Mouse (Mus musculus): ENCODE results near the gene Sh3bp2. TPM values are rescaled to one million over a fixed set of nuclear protein-coding genes. Genes with fewer than 3 reads are reported as not detected.
A peak's percentile ranks its signal among the peaks of the same experiment; 100 is the strongest.

The Sh3bp2 gene
- 1 to 10 TPM; 1.1 to 1.2 TPM for total RNA-seq (2021)
- long read RNA-seq, experiment 1, result 0 reads
- long read RNA-seq, experiment 2, partial matches to known transcripts, result 0 of 1 reads
- long read RNA-seq, experiment 2, other reads (novel, unspliced or antisense), result 1 of 1 reads

GRCm38 (mm10) chr5:34525663-34526476, at the start of gene Sh3bp2:
Gene Sh3bp2 (plus strand): TSS chr5:34525838.
- peak; percentile 96 for DNase-seq

GRCm38 (mm10) chr5:34480926-34481325, 44.7 kb upstream of the Sh3bp2 start:
- DNase-seq, result no peak

GRCm38 (mm10) chr5:34485731-34486130, 39.9 kb upstream of the Sh3bp2 start:
- peak; percentile 10 for DNase-seq

GRCm38 (mm10) chr5:34487320-34488090, 38.1 kb upstream of the Sh3bp2 start:
- peak; percentile 48 for DNase-seq

- no peak for DNase-seq
Observed at GRCm38 (mm10) chr5:34488741-34489417, 36.8 kb upstream of the Sh3bp2 start.

- DNase-seq, result no peak
Observed at GRCm38 (mm10) chr5:34489418-34489787, 36.2 kb upstream of the Sh3bp2 start.

GRCm38 (mm10) chr5:34496745-34497144, 28.9 kb upstream of the Sh3bp2 start:
- no peak for DNase-seq

GRCm38 (mm10) chr5:34500886-34501285, 24.8 kb upstream of the Sh3bp2 start:
- no peak for DNase-seq

- no peak for DNase-seq
Observed at GRCm38 (mm10) chr5:34501588-34501987, 24.1 kb upstream of the Sh3bp2 start.

DNA sequence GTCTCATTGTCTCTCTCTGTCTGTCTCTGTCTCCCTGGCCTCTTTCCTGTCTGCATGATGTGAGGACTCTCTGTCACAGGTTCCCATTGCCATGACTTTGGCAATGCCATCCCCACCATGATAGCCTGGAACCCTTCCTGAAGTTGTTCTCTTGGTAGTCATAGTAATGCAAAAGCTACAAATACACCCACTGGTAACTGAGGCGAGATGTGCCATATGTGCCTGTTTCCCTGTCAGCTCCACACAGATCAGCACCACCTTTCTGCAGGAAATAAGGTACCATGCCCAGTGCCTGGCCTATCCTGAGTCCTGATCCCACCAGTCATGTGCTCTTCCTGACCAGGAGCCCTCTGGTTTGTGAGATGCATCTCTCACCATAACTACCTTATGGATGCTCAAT, 23.2 kb upstream of the Sh3bp2 start:
- DNase-seq, result no peak

DNA sequence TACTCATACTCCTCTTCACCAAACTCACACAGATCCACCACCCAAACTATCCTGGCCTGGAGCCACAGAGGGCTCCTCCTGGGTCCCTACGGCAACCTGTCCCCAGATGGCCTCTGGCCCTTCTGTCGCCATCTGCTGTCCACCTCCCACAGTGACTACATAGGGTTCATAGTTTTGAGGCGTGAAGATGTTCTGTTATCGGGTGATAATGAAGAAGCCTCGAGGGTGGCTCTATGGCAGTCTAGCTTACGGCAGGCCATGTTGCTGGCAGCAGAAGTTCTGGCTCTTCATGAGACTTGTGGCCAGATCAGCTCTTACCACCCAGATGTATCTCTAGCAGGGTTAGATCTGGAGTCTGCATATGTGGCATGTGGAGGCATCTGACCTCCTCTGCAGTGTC, 22.8 kb upstream of the Sh3bp2 start:
- DNase-seq, result no peak

DNA sequence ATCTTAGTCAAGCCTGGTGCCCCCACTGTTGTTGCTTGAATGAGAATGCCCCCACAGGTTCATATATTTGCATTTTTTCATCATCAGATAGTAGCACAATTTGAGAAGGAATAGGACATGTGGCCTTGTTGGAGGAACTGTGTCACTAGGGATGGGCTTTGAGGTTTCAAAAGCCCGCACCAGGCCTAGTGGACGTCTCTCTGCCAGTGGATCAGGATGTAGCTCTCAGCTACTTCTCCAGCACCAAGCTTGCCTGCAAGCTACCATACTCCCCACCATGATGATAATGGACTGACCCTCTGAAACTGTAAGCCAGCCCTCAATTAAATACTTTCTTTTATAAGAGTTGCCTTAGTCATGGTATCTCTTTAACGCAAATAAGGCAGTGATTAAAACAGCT, 13.2 kb upstream of the Sh3bp2 start:
- no peak for DNase-seq

DNA sequence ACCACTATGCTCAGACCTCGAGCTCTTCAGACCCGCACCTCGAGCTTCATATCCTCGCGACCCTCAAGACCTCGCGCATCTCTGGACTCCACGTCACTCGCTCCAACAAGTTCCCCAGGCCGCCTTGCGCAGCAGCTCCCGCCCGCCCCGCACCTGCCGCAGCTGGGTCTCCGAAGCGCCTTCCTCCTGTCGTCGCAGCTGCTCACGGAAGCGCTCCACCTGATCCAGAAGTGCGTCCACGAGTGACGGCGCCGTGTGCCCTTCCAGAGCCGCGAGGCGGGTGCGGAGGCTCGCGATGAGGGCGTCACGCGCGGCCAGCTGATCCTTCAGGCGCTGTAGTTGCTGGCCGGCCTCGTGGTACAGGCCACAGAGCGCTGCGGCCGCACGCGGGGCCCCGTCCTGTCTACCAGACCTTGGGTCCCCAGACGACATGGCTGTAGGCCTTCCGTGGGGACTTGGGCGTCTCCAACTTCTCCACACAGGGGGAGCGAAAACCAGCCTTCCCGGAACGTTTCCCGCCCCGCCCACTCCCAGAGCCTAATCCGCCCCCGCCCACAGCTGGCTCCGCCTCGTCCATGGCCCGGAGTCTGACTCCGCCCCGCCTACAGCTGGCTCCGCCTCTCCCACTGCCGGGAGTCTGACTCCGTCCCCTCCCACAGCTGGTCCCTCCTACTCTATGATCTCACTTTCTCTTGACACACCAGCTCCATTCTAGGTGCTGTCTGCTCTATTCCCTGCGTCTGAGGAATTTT, 12.0 kb upstream of the Sh3bp2 start, which contains the start of gene Tnip2:
Tnip2 (minus strand) TSS at position 526 of the 752 bp plus-strand sequence.
- DNase-seq, result peak; percentile 95

DNA sequence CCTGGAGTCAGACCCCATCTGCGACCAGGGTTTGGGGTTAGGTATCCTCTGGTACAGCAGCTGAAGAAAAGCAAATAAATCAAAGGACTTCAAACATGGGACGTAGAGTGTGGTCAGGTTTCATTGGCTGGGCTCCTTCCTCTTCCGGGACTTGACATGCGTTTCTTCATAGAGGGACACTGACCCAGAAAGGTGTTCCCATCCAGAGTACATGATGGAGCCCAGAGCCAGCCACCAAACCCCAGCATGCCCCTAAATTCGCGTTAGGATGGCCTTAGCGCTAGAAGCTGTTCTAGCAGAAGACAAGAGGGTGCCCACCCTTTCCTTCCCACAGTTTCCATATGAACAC, 11.4 kb upstream of the Sh3bp2 start:
- no peak for DNase-seq

DNA sequence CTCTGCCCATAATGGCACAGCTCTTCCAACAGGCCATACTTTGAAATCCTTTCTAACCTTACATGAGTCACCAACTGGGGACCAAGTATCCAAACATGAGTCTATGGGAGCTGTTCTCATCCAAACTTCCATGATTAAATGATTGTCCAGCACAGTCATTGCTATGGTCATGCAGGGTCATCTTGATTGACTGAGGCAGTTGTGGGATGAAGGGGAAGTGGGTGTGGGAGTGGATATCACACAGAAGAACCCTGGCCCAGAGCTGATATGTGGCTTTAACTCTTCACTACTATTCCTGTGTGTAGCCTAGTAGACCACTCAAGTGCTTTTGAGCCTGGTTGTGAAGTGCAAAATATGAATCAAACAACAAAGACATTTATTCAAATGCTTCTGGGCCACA, 10.5 kb upstream of the Sh3bp2 start:
- no peak for DNase-seq

- peak; percentile 47 for DNase-seq
Observed at GRCm38 (mm10) chr5:34517913-34518312, 7.7 kb upstream of the Sh3bp2 start.

GRCm38 (mm10) chr5:34519389-34519910, 6.2 kb upstream of the Sh3bp2 start:
- DNase-seq, result no peak

DNA sequence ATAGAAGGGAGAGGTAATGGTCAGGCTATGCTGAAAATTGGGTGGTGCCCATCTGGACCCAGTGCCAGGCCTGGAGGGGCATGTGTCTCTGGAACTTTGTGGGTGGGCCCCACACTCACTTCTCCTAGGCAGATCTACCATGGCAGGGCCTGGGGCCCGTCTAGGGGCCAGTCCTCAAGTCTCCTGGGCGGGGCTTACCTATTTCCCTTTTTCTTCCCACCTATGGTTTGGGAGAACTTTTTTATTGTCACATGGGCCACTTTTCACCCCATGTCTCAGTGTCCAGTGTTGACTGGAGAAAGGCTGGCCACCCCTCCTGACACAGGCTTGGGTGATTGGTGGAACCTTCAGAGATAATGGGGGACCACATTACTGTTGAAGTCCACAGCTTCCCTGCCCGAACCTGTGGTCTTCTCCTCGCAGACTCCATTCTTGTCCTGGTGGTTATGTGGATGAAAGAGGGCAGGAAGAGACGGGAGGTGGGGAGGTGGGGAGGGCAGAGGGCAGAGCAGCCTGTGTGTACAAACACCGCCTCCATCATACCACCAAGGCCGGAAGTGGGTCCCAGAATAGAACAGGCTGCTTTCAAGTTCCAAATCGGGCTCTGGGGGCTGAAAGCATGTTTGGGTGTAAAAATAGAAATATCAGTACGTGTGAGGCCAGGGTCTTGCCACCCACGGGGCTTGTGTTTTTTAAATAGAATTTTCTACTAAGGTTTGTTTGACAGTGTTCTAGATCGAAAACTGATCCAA, 5.0 kb upstream of the Sh3bp2 start:
- no peak for DNase-seq

DNA sequence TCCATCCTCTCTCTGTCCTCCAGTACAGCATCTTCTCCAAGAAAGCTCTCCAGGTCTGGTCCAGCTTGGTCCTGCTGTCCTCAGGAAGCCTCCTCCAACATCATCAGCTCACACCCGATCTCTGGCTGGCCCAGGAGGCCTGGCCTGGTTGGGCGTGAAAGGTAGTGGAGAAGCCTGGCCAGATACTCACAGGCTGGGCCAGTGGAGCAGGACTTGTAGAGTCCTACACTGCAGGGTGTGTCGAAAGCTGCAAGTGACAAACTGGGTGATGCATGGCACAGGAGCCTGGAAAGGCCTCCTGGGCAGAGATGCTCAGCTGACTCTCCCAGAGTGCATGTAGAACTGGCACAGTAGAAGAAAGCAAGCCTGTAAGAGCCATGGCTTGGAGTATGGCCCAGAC, 4.3 kb upstream of the Sh3bp2 start:
- DNase-seq, result no peak

DNA sequence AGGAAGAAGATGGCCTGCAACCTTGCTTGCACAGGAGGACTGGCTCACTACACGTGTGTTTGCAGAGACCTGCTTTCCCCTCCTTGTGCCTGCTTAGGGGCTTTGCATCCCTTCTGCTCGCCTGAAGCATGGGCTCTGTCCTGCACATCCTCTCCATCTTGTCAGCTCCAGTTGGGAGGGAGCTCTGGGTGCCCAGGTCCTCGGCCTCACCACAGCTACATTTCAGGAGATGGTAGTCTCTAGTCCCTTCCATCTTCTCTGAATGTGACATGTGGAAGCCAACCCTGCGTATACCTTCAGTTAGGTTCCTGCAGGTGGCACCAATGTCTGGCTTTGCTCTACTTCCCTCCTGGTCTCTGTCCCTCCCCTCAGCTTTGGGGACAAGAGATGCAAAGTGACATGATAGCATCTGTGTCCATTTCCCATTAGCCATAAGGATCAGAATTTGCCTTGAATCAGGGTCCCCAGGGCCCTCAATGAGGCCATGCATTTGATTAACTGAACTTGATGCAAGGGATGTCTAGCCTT, 1.6 kb upstream of the Sh3bp2 start:
- no peak for DNase-seq

GRCm38 (mm10) chr5:34524511-34524910, 1.1 kb upstream of the Sh3bp2 start:
- no peak for DNase-seq

Measured in gastrocnemius, postnatal 25 days (tissue).